Mouse (Mus musculus) bone marrow, adult 2 months (tissue): ENCODE data around the gene Arhgef7.

Source experiments
- CTCF ChIP-seq: fragments of 200-500 bp; IDR thresholded peaks from 2 replicates; pipeline ENCODE4 v1.5.1; 2011; ENCODE audit warnings: low read length, control low read depth; ENCODE audit not compliant: control insufficient read depth, insufficient read depth
- POLR2A ChIP-seq: fragments of 200-500 bp; IDR thresholded peaks from 2 replicates; pipeline ENCODE4 v1.6.1; 2011; ENCODE audit warnings: low read depth, mild to moderate bottlenecking, control low read depth, low read length, borderline replicate concordance; ENCODE audit not compliant: control insufficient read depth

DNA sequence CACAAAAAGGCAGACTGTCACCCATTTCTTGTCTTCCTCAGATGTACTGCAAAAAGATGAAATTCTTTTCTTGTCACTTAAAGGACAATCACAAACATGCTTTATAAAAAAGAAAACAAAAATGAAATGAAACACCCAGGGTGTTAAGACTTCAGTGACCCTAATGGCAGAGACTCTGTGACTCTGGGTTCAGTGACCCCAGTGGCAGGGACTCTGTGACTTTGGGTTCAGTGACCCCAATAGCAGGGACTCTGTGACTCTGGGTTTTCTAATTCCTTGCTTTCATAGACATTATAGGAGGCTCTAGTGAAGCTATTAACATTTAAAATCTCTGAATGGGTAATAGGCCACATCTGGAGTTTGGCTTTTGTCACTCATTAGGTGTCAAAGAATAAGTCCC is 27.2 kb downstream of the Arhgef7 start:
- no peak for TF ChIP-seq CTCF
- no peak for TF ChIP-seq POLR2A
